Mouse (Mus musculus): ENCODE measurements around the gene Slc1a2.

Slc1a2 gene

DNA sequence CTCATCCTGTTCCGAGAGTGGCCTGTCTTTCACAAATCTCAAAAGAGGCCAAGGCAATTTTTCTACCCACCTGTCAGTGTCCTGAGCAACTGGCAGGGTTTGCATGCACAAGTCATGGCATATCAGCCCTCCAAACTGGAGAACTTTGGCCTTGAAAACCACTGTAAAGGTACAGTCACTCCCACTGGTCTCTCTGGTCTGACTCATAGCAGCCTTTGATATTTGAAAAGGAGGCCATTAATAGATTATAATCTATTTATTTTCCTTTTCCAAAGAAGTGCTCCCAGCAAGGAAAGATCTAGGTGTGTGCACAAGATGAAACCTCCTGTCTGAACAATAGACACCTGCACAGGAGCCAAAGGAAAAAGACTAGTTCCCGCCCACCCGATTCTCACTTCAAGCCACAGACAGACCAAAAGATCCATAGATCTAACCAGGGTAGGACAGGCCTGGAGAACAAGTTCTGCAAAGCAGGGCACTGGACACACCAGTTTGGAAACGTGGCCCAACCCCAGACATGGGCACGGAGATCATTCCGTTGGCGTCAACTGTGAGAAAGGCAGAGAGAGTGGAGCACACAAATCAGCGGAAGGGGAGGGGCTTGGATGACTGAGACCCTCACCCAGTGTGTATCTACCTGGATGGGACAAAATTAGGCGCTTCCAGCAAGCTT is 167.6 kb downstream of the Slc1a2 start:
- no peak for DNase-seq

DNA sequence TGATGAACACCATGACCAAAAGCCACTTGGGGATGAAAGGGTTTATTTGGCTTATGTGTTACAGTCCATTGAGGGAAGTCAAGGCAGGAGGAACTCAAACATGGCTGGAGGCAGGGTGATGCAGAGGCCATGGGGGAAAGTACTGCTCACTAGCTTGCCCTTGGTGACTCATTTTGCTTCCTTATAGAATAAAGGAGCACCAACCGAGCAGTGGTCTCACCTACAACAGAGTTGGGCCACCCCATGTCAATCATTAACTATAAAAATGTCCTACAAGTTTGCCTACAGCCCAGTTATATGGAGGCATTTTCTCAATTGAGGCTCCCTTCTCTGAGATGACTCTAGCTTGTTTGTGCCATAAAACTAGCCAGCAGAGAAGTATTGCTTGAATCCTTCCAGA is 169.4 kb downstream of the Slc1a2 start:
- DNase-seq, result no peak

DNA sequence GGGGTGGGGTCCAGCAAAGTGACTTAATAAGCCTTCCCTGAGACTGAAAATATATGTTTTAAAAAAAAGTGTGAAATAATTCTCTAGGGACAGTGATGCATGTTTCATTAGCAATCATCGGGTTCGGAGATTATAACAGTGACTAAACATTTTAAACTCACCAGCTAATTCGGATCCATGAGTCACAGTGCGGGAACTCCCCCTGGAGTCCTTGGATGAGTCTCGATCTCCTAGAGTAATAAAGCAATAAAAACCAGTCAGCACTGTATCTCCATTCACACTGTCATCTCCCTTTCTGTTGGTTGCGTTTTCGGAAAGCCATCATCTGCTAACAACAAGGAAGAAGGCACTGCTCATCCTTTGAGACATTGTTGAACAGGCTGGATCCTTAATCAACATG is 169.9 kb downstream of the Slc1a2 start:
- DNase-seq, result no peak

DNA sequence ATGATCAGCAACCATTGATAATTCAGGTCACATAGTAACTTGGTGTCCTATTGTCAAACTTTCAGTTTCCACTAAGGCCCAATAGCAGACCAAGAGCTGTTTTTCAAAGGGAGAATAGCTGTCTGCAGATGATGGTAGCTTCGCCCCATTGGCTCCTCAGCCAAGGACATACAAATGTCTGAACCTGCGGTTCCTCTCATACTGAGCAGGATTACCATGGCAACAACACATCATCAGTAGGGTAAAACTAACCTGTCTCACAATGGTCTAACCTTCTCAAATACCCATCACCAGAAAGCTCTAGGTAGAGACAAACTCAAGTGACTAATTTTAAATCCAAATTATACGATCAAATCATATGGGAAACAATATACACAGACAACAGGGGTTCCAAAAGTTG is 170.7 kb downstream of the Slc1a2 start:
- DNase-seq, result peak; percentile 70 to 76

DNA sequence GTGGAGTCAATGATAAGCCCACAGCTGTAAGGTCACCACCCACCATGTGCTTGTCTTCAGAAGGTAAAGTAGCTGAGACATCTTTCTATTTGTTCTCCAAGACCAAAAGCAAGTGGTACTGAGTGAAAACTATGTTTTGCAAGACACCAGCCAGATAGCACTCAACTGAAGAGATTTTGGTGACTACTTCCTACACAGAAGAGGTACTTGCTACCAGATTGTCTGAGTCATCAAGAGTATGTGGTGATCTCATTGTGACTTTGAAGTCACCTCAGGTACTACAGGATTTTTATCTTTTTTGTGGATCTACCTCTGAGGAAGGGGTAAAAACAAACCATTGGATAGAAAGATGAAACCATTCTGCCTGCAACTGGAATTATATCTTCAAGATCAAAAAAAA is 173.1 kb downstream of the Slc1a2 start:
- DNase-seq, result no peak

DNA sequence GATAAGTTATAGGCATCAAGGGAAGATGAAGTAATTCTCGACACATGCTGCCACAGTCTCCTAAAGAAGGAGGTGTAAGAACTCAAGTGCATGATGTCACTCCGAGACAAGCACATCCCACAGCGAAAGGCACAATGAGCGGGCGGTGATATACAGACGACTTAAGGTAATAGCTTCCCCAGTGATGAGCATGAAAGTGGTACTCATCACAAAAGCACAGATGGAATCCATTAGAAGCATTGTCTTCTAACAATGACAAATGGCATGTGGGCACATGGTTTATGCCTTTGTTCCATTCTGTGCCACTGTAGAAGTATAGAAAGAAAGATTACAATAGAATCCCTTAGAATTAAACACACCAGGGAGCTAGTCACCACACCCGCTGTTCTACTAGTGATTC is 179.7 kb downstream of the Slc1a2 start:
- DNase-seq, result no peak

All from cerebellum, postnatal 10 days (tissue).